Mouse (Mus musculus) lung, embryonic 16.5 days (tissue): ENCODE data around the gene Me3. TPM values are rescaled to one million over a fixed set of nuclear protein-coding genes. Genes with fewer than 3 reads are reported as not detected.

Experiments used
- ATAC-seq: fragments of 200-750 bp; cut with Nextera tagmentation; 2 replicates; pipeline ENCODE4 v1.8.0; 2017; ENCODE audit warnings: low read depth, mild to moderate bottlenecking, moderate library complexity
- H3K27ac ChIP-seq: fragments of 300-500 bp; sonication (generic); 2 replicates; pipeline ENCODE4 v1.5.1; 2014; ENCODE audit warnings: mild to moderate bottlenecking, control low read depth, low read length
- H3K27me3 ChIP-seq: fragments of 300-500 bp; sonication (generic); 2 replicates; pipeline ENCODE4 v1.6.1; 2014; ENCODE audit warnings: low read depth, low read length, mixed read lengths; ENCODE audit not compliant: control insufficient read depth, insufficient read depth
- H3K36me3 ChIP-seq: fragments of 300-500 bp; sonication (generic); 2 replicates; pipeline ENCODE4 v1.6.1; 2014; ENCODE audit warnings: low read length; ENCODE audit not compliant: control insufficient read depth, insufficient read depth
- H3K4me1 ChIP-seq: fragments of 300-500 bp; sonication (generic); replicated peaks from 2 replicates; pipeline ENCODE4 v1.6.1; 2014; ENCODE audit warnings: low read length, mixed read lengths; ENCODE audit not compliant: control insufficient read depth, insufficient read depth
- H3K4me2 ChIP-seq: fragments of 300-500 bp; sonication (generic); 2 replicates; pipeline ENCODE4 v1.6.1; 2014; ENCODE audit warnings: low read depth, low read length, control low read depth
- H3K4me3 ChIP-seq: fragments of 300-500 bp; sonication (generic); 2 replicates; pipeline ENCODE4 v1.5.1; 2014; ENCODE audit warnings: mild to moderate bottlenecking, low read length, control low read depth
- H3K9ac ChIP-seq: fragments of 300-500 bp; sonication (generic); 2 replicates; pipeline ENCODE4 v1.6.1; 2014; ENCODE audit warnings: low read length, control low read depth
- H3K9me3 ChIP-seq: fragments of 300-500 bp; sonication (generic); 2 replicates; pipeline ENCODE4 v1.6.1; 2016; ENCODE audit warnings: low read length; ENCODE audit not compliant: control insufficient read depth
- WGBS: fragments of 180-500 bp; shearing (Covaris S2); extraction: QIAGEN DNeasy Blood & Tissue Kit; methylation state at CpG from one replicate; pipeline ENCODE4 v1.1.7; 2014; 5-methylcytosine and 5-hydroxymethylcytosine counted together
- polyA plus RNA-seq: library from polyadenylated mRNA; unstranded; fragments of >200 nt; fragmentation: Nextera tagmentation; extraction: Ambion mirVana; gene quantifications from 2 replicates; pipeline ENCODE4 v1.2.1, GENCODE M21; 2015

Gene Me3
- polyA plus RNA-seq, 1 experiment from 2014 or later, result 2.8 TPM

DNA sequence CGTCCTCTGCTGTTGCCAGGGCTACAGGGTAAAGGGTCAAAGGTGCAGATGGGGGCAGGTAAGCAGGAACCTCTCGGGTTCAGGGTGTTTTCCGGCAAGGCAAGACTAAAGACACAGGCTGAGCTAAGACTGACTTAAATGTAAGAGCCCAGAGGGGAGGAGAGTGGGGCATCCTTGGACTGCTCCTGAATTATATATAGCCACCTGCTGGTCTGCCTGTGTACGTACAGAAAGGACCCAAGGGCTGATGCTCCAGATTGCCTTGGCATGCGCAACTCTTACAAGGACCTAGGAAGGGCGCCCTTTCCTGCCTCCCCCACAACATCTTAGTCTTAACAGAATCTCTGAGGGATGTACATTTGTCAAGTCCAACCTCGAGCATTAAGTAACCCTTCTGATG lies 197.0 kb downstream of the Me3 start:
- WGBS, result 48% methylated on average over 7 of the region's 7 CpGs

DNA sequence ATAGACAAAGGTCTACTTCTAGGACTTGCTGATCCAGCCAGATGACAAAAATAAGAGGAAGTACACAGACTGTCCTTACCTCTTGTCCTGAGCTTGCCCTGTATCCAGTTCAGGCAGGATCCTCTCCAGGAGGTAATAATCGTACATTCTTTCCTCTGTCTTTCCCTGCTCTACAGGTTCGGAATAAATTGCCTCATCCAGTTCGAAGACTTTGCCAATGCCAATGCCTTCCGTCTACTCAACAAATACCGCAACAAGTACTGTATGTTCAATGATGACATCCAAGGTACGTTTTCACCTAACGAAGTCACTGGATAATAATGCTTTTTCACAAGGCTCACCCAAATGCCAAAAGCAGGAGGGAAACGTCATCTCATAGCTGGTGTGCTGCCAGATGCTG lies 201.3 kb downstream of the Me3 start:
- ATAC-seq, result no peak
- Histone ChIP-seq H3K4me2 (no peak overlapping the region), H3K4me1 (no peaks in the 10 kb centered on the region; the same call in 1 of the 2 replicates), H3K27me3 (no peaks in the 10 kb centered on the region), H3K9me3 (no peaks in the 10 kb centered on the region), H3K27ac (no peak overlapping the region), H3K4me3 (no peak overlapping the region), H3K9ac (no peak overlapping the region), H3K36me3 (no peaks in the 10 kb centered on the region)
- WGBS, result 82% methylated on average over 8 of the region's 8 CpGs

More for the DNA sequence above, 197.0 kb downstream of the Me3 start:
- H3K9ac ChIP-seq, result no peak overlapping the region
- no peaks in the 10 kb centered on the region; the same call in 1 of the 2 replicates for H3K4me1 ChIP-seq
- H3K27me3 ChIP-seq, result no peaks in the 10 kb centered on the region
- H3K9me3 ChIP-seq, result no peaks in the 10 kb centered on the region
- no peaks in the 10 kb centered on the region for H3K36me3 ChIP-seq
- H3K4me3 ChIP-seq, result no peak overlapping the region
- no peak overlapping the region for H3K4me2 ChIP-seq
- no peak overlapping the region for H3K27ac ChIP-seq
- ATAC-seq, result 0 out of 2 replicates have a peak, but pooled peaks have one; percentile 54

DNA sequence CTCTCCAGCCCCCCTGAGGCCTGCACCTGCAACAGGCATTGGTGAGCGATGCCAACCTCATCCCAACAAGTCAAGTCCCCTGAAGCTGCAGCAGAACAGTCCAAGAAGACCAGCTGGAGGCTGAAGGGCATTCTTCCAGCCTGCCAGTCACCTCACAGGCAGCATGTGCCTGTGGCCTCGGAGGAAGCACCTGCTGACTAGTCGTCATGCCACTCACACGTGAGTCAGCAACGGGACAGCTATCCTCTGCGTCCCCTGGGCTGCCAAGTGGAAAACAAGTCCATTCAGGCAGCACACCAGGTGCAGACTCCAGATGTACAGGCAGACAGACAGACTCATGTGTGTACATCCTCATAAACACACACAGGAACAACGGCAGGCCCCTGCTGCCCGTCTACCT lies 203.4 kb downstream of the Me3 start:
- H3K4me2 ChIP-seq, result no peak overlapping the region
- 67% methylated on average over 8 of the region's 8 CpGs for WGBS
- no peak overlapping the region for H3K27ac ChIP-seq
- H3K9me3 ChIP-seq, result no peaks in the 10 kb centered on the region
- no peaks in the 10 kb centered on the region for H3K36me3 ChIP-seq
- H3K4me1 ChIP-seq, result peaks cover 2% of the 10 kb centered on the region; the same call in 1 of the 2 replicates
- H3K9ac ChIP-seq, result no peak overlapping the region
- H3K4me3 ChIP-seq, result no peak overlapping the region
- H3K27me3 ChIP-seq, result no peaks in the 10 kb centered on the region
- no peak for ATAC-seq

DNA sequence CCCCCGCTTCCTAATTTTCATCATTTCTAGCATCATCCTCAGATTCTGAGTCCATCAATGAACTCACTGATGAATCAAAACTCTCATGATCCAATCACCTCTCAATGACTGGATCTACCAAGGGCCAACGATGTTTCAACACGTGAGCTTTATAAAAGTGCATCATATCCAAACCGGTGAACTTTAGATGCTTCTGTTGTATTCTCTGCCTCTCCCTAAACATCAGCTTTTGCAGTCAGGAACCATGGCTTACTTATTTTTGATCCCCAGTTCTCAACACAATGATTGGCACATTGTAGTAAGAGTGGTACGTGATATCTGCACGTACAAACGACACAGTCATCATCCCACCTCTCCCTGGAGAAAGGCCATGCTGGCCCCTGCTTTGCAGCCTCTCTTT lies 204.5 kb downstream of the Me3 start:
- no peaks in the 10 kb centered on the region for H3K36me3 ChIP-seq
- H3K9ac ChIP-seq, result no peak overlapping the region
- no peak overlapping the region for H3K4me2 ChIP-seq
- H3K9me3 ChIP-seq, result no peaks in the 10 kb centered on the region
- 94% methylated on average over 7 of the region's 7 CpGs for WGBS
- H3K4me3 ChIP-seq, result no peak overlapping the region
- H3K27ac ChIP-seq, result no peak overlapping the region
- ATAC-seq, result no peak
- H3K27me3 ChIP-seq, result no peaks in the 10 kb centered on the region
- H3K4me1 ChIP-seq, result peaks cover 2% of the 10 kb centered on the region; the same call in 1 of the 2 replicates

DNA sequence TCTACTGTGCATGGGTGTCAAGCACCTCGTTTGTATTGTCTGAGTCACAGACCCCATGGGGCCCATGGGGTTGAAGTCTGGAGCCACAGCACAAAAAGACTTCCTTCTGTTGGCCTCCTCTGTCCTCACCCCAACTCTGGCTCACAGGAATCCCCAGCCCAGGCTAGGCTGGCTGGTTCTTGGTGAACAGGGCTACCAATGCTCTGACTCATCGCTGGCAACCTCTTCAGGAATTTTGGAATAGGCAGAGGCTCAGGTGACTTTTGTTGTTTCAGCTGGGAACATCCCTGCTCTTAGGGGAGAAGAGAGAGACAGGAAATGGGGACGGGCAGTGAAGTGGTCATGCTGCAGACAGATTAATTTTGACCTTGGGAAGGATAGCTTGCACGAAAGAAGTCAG lies 205.6 kb downstream of the Me3 start:
- no peaks in the 10 kb centered on the region for H3K9me3 ChIP-seq
- no peak overlapping the region for H3K9ac ChIP-seq
- no peak overlapping the region for H3K4me3 ChIP-seq
- H3K27me3 ChIP-seq, result no peaks in the 10 kb centered on the region
- no peak for ATAC-seq
- H3K27ac ChIP-seq, result no peak overlapping the region
- no peaks in the 10 kb centered on the region for H3K36me3 ChIP-seq
- 51% methylated on average over 4 of the region's 4 CpGs for WGBS
- H3K4me1 ChIP-seq, result peaks cover 2% of the 10 kb centered on the region; the same call in 1 of the 2 replicates
- H3K4me2 ChIP-seq, result no peak overlapping the region

DNA sequence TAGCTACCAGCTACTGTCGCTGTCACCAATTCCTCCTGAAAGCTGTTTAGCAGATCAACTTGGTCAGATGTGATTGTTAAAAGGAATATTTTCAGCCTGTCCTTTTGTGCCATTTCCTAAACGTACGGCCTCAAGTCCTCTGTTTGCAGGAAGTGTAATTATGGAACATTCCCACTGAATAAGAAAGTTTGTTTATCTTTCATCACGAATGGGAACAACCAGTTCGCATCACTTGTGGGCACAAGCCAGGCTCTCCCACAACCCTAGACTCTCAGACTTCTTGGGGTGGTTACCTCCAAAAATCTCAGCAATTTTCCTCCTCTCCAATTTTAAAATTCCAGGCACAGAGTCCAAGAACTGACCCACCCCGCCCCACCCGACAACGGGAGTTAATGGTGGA lies 207.5 kb downstream of the Me3 start:
- Histone ChIP-seq H3K4me2 (no peak overlapping the region), H3K4me1 (peaks cover 2% of the 10 kb centered on the region; the same call in 1 of the 2 replicates), H3K9me3 (no peaks in the 10 kb centered on the region), H3K4me3 (no peak overlapping the region), H3K27me3 (no peaks in the 10 kb centered on the region), H3K27ac (no peak overlapping the region), H3K9ac (no peak overlapping the region), H3K36me3 (no peaks in the 10 kb centered on the region)
- ATAC-seq, result no peak
- 53% methylated on average over 8 of the region's 8 CpGs for WGBS

DNA sequence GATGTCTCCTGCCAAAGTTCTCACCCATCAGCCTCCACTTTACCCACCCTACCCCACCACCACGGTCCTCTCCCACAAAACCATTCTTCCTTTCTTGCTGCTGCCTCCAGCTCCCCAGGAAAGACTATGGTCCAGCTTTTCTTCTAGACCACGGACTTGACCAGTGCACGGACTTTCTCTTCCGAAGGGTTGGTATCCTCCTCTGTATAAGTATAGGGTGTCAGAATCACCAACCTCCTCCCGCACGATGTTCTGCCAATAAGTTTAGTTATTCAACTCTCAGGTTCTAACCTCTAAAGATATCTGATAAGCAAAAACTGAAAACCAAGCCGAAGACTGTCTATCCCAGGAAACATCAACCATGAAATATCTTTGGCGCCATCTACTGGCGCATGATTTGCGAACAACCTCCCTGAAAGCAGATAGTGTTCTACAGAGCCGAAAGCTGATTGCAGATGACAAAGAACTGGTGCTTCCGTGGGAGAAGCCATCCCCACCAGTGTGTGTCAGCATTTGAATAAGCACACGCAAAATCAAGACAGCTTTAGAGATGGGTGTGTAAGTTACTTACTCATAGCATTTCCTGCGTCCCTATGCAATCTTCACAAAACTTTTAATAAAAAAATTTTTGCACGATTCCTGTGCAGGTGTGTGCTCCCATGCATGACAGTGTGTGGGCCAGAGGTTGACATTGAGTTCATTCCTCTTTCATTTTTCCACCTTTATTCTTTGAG lies 209.6 kb downstream of the Me3 start:
- Histone ChIP-seq H3K4me3 (no peak overlapping the region), H3K4me1 (peaks cover 2% of the 10 kb centered on the region; the same call in 1 of the 2 replicates), H3K36me3 (no peaks in the 10 kb centered on the region), H3K27me3 (no peaks in the 10 kb centered on the region), H3K9ac (0 out of 2 replicates have a peak overlapping the region, but pooled peaks have one; percentile 20), H3K27ac (no peak overlapping the region), H3K4me2 (peak overlapping the region; percentile 30; the same call in 1 of the 2 replicates), H3K9me3 (no peaks in the 10 kb centered on the region)
- peak; percentile 71 for ATAC-seq
- WGBS, result 27% methylated on average over 15 of the region's 15 CpGs

DNA sequence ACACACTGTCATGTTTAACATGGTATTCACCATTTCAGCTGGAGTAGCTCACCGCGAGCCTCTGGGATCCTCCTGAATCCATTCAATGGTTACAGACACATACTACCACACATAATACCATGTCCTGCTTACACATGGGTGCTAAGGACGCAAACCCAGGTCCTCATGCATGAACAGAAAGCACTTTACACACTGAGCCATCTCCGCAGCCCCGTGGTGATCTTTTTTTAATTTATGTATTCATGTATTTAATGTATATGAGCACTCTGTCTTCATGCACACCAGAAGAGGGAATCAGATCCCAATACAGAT lies 210.2 kb downstream of the Me3 start:
- ATAC-seq, result no peak
- Histone ChIP-seq H3K27ac (no peak overlapping the region), H3K4me3 (no peak overlapping the region), H3K27me3 (no peaks in the 10 kb centered on the region), H3K9ac (no peak overlapping the region), H3K36me3 (no peaks in the 10 kb centered on the region), H3K4me1 (peaks cover 2% of the 10 kb centered on the region; the same call in 1 of the 2 replicates), H3K4me2 (no peak overlapping the region), H3K9me3 (no peaks in the 10 kb centered on the region)
- 84% methylated on average over 5 of the region's 5 CpGs for WGBS

DNA sequence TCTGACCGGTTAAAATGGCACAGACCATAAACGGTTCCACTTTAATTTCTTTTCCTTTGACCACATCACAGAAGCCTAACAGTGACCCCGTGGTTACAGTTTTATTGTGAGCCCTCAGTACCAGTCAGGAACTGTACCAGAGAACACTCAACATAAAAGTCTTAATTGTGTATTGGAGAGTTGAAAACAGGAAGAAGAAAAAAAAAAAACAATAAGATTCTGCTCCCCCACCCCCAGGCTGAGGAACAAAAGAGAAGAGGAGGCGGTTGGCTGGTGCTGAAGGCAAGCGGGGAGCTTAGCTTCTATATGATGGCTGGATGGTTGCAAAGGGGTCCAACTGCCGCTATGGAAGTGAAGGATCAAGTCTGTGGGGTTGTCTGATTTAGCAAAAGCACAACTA lies 210.9 kb downstream of the Me3 start:
- 0 out of 2 replicates have a peak, but pooled peaks cover 2% of the 10 kb centered on the region for H3K4me1 ChIP-seq
- no peak overlapping the region for H3K4me2 ChIP-seq
- H3K36me3 ChIP-seq, result no peaks in the 10 kb centered on the region
- ATAC-seq, result no peak
- H3K27me3 ChIP-seq, result no peaks in the 10 kb centered on the region
- H3K9me3 ChIP-seq, result no peaks in the 10 kb centered on the region
- 59% methylated on average over 6 of the region's 6 CpGs for WGBS
- H3K4me3 ChIP-seq, result no peak overlapping the region
- no peak overlapping the region for H3K27ac ChIP-seq
- no peak overlapping the region for H3K9ac ChIP-seq
